Mouse (Mus musculus): ENCODE measurements around the gene Rock2.

Gene Rock2

DNA sequence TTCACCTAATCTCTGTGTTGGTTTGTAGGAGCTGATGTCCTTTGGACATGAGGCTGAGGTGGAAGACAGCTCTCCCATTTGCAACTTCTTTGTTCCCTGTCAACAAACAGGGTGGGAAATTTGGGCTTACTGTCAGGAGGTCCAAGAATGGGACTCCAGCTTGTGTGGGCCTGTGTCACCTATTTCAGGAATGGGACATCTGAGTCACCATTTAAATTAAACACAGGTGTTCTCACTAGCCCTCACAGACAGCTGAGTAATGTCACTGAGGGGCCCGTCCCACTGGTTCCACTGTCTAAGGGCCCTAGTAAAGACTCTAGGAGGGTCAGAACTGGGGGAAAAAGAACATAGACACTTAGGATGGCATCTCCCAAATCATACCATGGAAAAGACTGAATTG, 22.7 kb upstream of the Rock2 start:
- no peak for DNase-seq (ENCODE audit: low spot score in 2 of 2)

DNA sequence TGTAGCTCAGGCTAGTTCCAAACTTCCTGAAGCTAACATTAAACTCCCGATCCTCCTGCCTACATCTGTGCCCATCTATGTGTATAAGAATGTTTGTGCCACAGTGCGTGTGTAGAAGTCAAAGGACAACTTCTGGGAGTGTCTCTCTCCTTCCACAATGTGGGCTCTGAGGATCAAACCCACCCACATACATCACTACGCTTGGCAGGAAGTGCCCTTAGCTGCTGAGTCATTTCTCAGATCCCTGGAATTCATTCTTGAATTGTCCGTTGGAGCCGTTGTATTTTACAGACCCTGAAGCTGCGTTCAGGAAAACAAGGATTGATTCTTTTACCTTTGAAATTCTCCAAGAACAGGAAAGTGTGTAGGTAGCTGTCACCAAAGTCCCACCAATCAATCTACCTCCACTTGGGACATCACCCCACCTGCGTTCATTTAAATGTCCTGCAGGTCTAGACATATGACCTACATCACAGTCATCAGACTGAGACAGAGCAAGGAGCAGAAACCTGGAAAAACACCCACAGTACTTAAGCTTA, 21.7 kb upstream of the Rock2 start:
- no peak for DNase-seq (ENCODE audit: low spot score in 2 of 2)

DNA sequence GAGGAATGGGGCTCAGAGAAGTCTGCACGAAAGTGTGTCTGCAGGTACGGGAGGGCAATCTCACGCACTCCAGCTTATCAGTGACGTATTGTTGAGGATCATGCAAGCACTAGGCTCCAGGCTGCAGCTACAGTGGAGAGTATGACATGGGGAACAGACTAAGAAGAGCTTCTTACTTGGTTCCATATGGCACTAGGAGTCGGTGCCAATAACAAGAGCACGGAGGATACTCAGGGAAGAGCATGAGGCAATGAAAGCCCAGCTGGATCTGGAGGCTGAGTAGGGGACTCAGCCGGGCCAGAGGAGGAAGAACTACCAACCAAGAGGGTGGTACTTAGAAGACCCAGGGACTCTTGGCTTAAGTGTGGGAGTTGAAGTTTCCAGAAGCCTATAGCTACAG, 21.1 kb upstream of the Rock2 start:
- DNase-seq (ENCODE audit: low spot score in 2 of 2): no peak

DNA sequence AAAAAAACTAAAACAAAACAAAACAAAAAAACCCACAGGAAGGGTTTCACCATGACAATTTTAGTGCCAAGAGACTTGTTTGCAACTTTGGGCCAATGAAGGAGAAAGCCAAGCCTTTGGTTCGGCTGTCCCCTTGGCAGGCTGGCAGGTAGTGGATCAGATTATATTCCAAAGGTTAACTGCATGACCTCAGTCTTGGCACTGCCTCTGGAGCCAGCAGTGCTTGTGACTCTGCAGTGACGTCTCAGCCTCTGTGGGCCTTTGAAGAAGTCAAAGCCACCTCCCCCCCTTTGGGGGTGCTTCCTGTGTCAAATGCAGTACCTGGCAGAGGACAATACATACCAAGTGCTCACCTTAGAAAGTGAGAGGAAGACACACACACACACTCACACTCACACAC, 20.6 kb upstream of the Rock2 start:
- DNase-seq (ENCODE audit: low spot score in 2 of 2): no peak

DNA sequence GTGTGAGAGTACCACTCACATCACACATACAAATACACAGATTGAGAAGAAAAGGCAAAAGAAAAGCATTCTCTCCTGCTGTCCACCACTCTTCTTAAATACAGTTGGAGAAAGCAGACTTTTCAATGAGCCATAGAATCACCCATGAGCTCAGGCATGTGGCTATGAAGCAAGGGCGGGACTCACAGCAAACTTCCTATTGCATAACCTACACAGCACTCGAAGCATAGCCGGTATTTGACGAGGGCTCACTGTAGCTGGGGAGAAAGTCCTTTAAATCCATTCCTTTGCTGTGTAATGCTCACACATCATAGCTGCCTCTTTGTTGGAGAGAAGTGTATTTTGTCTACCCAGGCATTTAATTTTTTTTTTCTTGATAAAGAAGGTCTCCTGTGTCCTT, 19.4 kb upstream of the Rock2 start:
- DNase-seq (ENCODE audit: low spot score in 2 of 2): no peak

DNA sequence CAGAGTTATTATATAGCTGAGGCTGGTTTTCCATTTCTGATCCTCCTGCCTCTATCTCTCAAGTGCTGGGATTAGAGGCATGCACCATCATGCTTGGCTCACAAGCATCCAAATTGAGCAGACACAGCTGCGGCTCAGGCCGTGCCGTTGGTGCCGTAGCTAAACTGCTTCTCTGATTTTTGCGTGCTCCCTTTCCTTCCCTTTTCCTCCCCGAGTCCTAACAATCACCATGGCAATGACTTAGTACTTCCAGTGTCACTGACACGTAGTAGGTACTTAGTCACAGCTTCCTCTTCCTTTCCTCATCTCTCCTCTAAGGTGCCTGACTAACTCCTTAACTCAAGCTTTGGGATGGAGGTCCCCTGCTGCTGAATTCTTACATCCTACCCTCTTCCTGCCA, 19.0 kb upstream of the Rock2 start:
- DNase-seq (ENCODE audit: low spot score in 2 of 2): no peak

DNA sequence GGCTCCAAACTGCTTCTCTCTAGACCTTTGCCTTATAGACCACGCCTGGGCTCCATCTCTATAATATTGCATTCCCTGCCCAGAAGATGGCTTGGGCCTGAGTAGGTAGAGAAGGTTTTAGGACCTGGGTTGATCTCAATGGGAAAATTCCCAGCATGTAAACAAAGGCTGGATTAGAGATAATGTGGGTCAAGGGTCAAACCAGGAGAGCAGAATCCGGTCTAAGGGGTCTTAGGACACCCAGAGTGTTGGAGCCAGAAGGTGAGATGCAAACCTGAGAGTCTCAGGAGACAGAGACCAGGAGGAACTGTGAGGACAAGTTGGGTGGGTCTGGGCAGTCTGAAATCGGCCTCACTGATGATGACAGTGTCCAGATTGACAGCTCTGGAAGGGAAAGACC, 18.0 kb upstream of the Rock2 start:
- DNase-seq (ENCODE audit: low spot score in 2 of 2): no peak

DNA sequence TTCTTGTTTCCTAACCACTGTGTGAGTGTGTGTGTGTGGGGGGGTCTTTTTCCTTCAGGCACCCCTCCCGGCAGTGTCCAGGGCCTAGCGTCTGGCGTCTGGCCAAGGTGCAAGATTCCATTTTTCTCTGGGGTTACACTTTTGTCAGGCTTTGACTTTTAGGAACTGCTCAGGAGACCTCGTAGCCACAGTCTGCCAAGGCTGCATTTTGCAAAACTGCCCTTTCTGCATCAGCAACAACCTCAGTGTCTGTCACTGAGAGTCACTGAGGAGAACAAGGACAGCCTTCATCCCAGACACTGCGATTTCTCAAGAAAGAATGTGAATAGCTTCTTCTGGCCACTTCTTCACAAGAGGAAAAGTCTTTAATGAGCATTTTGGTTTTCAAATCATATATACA, 17.6 kb upstream of the Rock2 start:
- no peak for DNase-seq (ENCODE audit: low spot score in 2 of 2)

DNA sequence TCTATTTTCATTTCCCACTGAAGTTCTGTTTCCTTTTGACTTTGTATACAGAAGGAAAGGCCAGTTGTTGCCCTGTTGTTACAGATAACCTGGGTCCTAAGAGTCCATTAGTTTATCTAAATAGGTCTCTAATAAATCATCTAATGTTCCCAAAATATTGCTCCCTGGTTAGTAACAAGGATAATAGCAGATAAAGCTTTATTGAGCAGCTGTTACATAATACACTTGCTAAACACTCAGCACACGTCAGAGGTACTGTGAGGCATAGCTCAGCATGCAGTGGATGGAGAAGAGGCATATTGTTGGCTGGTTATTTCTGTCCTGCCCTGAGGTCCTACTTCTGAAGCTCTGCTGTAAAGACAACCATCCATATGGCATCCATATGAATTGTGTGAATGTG, 17.0 kb upstream of the Rock2 start:
- no peak for DNase-seq (ENCODE audit: low spot score in 2 of 2)

DNA sequence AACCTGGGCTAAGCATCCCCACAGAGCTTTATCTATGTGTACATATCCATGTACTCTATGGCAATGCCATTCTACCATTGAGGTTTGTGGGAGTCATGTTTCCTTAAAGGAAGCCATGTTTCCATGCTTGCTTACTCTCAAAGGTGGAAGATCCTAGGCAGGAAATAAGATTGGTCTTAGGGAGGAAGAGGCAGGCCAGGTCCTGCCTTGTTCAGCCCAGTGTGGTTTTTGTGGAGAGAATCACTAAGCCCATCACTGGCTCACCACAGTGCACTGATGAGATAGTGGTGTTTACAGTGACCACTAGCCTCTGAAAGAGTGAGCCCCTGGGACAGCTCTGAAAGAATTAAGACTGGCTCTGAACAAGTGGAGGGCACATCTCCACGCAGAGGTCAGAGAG, 15.3 kb upstream of the Rock2 start:
- no peak for DNase-seq (ENCODE audit: low spot score in 2 of 2)

DNA sequence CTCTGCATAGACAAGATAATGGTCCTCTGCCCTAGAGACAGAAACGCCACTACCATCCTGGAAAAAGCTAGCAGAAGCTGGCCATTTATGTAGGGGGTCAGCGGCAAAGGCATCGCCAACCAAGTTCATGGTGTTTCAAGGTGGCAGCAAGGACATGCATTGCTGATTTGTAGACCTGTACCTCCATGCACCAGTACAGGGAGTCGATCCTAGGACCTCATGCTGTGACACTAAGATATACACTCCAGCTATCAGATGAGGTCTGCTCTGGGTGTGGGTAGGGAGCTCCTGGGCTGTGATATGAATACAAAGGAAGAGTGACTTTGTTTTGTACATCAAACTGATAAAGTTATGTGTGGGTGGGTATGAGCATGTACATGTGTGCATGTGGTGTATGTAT, 14.6 kb upstream of the Rock2 start:
- DNase-seq (ENCODE audit: low spot score in 2 of 2): no peak

DNA sequence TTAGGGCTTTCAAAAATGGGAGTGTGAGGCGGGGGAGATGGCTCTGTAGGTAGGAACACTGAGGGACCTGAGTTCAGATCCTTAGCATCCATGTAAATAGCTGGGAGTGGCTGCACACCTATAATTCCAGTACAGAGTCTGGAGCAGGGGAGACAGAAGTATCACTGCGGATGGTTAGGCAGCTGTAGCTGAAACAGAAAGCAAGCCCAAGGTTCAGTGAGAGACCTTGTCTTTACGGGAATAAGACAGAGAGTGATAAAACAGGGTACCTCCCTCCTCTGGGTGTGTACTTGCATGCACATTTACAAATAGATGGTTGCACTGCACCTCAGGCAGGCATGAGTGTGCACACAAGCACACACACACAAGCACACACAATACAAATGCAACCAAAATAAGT, 12.3 kb upstream of the Rock2 start:
- DNase-seq (ENCODE audit: low spot score in 2 of 2): no peak

DNA sequence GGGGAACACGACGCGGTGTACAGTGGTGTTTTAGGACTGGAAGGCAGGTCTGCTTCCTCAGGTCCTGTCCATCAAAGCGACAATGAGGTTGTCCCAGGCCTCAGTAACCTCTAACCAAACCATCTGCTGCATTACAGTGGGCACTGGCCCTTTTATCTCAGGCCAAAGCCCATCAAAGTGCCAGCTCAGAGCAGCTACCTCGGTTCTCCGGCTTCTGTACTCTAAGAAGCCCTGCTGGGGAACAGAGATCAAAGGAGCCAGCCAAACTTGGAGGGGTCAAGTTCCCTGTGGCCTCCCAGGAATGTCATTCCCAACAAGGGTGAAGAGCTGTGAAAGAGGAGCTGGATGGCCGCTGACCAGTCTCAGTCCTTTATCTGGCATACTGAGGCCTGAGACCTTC, 11.6 kb upstream of the Rock2 start:
- DNase-seq (ENCODE audit: low spot score in 2 of 2): no peak

DNA sequence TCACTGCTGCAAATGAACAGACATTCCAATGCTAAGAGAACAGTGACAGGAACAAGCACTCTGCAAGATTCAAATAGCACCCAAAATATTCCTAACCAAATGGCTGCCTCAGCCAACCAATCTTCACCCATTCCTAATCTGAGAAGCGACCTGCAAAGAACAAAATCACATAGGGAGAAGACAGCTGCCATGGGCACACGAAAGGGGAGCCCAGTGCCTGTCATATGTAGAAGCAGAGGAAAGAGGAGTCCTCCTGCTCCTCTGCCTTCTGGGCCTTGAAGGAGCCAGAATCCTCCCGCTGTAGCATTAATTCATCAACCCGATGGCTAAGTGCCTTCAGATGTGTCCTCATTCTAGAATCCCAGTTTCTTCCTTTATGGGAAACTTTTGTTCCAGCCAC, 10.2 kb upstream of the Rock2 start:
- no peak for DNase-seq (ENCODE audit: low spot score in 2 of 2)

DNA sequence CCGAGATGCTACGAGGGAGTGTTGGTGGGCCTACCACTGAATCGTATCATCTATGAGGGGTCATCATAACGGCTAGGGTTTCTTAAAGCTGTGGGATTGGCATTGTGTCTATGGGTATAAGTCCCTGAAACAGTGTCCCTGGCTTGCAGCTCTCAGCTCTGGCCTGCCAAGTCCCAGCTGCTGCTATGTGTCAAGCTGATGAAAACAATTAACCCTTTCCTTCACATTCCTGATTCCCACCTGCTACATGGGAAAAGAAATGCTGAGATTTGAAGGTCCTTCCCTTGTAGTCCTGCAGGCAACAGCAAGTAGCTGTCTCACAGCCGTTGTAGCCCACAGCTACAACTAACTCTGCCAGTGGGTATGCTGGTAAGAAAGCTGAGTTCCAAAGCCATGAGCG, 8.3 kb upstream of the Rock2 start:
- DNase-seq (ENCODE audit: low spot score in 2 of 2): no peak

DNA sequence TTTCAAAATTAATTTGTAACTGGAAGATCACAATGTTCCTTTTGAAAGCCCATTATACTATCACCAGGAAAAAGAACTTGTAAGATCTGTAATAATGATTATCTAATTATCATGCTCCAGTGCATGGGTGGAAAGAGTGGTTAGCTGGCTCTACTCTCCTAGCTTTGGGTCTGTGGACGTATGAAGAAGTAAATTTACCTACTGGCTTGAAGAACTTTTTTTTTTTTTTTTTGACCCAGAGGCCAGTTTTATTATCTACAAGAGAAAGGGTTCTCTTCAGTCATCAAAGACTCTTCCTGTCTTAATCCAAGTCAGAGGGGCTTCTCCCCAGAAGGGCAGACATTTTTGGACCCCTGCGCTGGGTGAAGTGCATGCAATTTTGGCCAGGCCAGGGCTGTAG, 1.7 kb upstream of the Rock2 start:
- DNase-seq (ENCODE audit: low spot score in 2 of 2): no peak

DNA sequence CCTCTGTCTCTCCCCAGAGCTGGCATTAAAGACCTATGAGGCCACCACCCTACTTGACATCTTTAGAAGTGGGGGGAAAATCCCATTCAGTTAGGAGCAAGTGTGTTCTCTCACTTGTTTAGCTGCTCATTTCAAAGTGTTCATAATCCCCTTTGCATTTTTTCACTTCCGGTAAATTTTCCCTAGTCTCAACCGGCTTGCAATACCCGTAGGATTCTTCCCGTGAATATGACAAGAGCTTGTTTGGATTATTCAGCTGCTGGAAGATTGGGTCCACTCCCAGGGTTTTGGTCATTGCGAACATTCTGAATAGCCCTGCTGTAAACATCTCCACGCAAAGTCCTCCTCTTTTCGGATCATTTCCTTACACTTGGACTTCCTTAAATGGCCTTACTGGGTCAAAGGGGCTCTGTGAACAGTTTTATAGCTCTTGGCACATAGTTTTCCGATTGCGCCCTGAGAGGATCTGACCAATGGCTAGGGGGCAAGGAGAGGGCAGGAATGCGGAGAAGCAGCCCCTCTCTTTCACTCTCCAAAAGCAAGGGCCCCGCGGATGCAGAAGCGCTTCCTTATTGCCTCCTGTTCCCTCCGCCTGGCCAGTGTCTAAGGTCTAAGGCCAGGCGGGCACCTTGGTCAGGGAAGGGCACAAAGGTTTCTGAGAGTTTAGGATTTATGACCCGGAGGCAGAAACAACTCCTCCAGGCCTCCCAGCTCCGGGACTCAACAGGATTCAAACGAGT, 869 bp upstream of the Rock2 start:
- DNase-seq (ENCODE audit: low spot score in 2 of 2): peak; percentile 30 to 68

DNA sequence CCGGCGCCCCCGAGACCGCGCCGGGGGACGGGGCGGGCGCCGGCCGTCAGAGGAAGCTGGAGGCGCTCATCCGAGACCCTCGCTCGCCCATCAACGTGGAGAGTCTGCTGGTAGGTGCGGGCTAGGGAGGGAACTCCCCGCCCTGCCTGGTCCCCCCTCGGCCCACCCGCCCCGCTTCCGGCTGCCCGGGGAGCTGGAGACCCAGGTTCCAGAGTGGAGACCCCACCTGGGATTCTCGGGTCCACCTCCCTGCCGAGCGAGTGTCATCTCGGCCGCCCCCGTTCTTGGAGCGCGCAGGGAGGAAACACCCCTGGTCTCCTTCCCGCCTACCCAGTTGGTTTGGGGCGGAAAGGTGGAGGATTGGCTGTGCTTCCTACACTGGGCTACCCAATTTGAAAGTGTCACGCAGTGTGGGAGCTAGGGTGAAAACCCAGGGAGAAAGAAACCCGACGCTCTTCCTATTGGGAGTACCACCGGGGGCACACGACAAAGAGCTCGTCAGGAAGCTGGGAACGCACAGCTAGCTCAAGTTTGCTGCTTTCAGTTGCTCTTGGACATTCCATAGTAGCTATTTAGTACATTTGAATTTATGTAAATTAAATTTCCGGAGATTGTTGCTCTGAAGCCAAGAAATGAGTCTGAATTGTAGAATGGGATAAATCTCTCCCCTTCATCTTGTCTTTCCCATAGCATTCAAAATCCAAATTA, 680 bp downstream of the Rock2 start:
- DNase-seq (ENCODE audit: low spot score in 2 of 2): peak in 1 of 2 experiments; percentile 64

DNA sequence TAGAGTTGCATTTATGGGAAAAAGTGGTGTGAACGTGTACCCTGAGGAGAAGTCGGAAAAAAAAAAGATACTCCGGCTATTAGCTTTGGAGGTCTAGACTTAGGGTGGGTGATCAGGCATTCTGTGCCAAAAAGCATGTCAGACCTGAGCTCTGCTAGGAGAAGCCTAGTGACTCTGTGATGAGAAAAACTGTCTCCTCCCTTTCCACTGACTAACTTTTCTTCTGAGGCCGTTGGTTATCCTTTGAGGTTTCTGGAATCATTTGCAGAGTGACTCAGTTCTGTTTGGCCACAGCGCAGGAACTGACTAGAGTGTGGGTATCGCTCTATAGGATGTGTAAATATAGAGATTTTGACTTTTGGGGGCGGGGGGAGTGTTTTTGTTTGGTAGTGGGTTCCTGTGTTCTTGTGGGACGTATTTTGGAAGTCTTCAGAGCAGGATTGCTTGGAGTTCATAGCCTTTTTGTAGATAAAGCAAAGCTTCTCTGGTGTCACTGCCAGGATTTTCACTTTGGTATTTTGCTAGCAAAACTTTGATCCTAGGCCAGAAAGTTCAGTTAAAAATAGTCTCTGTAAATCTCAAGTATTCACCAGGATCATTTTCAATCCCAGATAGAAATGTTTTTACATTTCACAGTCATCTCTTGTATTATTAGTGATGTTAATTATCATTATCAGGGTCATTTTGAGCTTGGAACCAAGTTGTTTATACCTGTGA, 1.5 kb downstream of the Rock2 start:
- DNase-seq (ENCODE audit: low spot score in 2 of 2): no peak

DNA sequence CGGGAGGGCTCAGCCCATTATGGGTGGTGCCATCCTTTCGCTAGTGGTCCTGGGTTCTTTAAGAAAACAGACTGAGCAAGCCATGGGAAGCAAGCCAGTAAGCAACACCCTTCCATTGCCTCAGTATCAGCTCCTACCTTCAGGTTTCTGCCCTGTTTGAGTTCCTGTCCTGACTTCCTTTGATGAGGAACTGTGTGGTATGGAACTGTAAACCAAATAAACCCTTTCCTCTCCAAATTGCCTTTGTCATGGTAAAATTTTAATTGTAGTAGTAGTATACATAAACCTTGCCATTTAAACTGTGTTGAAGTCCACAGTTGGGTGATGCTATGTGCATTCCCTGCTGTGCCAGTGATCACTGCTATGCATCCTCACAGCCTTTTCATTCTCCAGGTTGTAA, 2.5 kb downstream of the Rock2 start:
- no peak for DNase-seq (ENCODE audit: low spot score in 2 of 2)

DNA sequence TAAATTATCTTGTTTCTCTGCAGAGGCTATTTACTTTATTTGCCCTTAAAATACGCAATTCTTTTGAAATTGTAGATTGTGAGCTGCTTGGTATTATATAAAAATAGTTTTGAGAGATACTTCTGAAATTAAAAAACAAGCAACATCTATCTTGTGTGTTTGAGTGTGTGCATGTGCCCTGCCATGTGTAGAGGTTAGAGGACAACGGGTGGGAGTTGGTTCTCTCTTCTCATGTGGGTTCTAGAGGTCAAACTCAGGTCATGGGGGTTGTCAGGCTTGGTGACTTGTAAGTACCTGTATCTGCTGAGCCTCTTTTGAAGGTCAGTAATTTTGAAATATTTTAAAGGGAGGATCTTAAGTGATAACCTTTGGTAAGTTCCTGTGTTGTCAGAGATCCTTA, 3.5 kb downstream of the Rock2 start:
- DNase-seq (ENCODE audit: low spot score in 2 of 2): no peak

DNA sequence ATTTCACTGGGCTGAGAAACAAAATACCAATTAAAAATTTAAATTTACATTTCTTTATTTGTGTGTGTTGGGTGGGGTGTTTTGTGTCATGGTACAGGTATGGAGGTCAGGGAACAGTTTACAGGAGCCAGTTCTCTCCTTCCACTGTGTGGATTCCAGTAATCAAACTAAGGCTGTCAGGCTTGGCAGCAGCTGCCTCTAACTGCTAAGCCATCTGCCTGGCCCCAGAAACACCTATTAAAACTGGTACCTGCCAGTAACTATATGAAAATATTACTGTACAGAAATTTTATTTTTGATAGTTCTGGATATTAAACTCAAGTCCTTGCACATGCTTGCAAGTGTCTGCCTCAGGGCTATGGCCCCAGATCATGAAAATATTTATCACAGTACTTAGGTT, 4.1 kb downstream of the Rock2 start:
- no peak for DNase-seq (ENCODE audit: low spot score in 2 of 2)
